Mouse (Mus musculus) left cerebral cortex, postnatal 36 days (tissue): Measurements from ENCODE around the gene Tcl1b1. TPM values are rescaled to one million over a fixed set of nuclear protein-coding genes. Genes with fewer than 3 reads are reported as not detected.
"Not testable (repeated sequence)": the region's sequence is repeated elsewhere in the genome, so short reads cannot be mapped to it uniquely, and the experiment has no call there.

Experiments used
- DNase-seq, 2 experiments: peaks; one replicate each; pipeline ENCODE4 v3.0.0; 2021 to 2022; ENCODE audit warnings: low spot score in 2 of 2, mixed read lengths in 1 of 2
- intact Hi-C: fragments of 180-260 bp; cut with DNase I; formaldehyde crosslinking; loops from one replicate; pipeline ENCODE4 v1.15.1; 2025
- total RNA-seq, 2 experiments: library from RNA; stranded (reverse); gene quantifications; 2 replicates each; pipeline ENCODE4 v1.2.3; 2021

The Tcl1b1 gene
- total RNA-seq, 2 experiments from 2014 or later = not detected

DNA sequence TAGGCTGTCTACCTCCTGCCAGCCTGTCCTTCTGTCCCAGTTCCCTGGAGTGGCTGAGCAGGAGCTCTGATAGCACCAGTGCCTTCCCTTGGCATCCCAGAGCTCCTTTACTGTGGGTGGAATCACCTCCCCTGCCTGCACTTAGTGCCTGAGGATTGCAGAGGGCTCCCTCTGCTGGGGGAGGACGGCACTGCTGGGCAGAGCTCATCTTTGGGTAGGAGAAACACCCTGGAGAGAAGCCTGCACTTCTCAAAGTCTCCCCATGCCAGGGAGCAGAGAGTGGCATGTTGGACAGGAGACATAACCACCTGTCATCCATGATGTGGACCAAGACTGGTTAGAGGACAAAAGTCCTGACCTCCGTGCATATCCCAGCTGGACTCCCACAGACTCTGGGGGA, 29.5 kb downstream of the Tcl1b1 start:
- DNase-seq, intact Hi-C loops: not testable (repeated sequence)

DNA sequence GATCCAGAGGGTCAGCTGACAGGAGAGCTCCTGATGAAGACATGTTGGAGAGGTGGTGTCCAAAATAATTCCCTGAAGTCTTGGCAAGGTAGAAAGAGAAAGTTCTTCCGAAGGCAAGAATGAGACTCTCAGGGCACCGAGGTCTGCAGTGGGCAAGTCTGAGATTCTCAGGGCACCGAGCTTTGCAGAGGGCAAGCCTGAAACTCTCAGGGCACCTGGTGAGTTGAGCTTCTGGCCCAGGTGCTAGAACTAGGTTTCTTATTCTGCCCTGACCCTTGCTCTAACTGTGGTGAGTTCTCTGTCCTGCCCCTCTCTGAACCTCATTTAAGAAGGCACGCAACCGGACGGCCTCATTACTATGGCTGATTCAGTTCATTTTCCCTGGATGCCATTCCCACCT, 31.3 kb downstream of the Tcl1b1 start, which contains the start of gene Tcl1b3:
Tcl1b3 (plus strand) TSS at position 301 of the 400 bp plus-strand sequence.
- intact Hi-C loops, DNase-seq: not testable (repeated sequence)

GRCm38 (mm10) chr12:105199684-105200497, 40.4 kb downstream of the Tcl1b1 start:
- intact Hi-C loops, DNase-seq: not testable (repeated sequence)

- intact Hi-C loops, DNase-seq: not testable (repeated sequence)
These were observed 42.2 kb downstream of the Tcl1b1 start, which contains the start of gene Tcl1b4 for GRCm38 (mm10) chr12:105201657-105202056. TSS of gene Tcl1b4 (plus strand) at chr12:105201957.

DNA sequence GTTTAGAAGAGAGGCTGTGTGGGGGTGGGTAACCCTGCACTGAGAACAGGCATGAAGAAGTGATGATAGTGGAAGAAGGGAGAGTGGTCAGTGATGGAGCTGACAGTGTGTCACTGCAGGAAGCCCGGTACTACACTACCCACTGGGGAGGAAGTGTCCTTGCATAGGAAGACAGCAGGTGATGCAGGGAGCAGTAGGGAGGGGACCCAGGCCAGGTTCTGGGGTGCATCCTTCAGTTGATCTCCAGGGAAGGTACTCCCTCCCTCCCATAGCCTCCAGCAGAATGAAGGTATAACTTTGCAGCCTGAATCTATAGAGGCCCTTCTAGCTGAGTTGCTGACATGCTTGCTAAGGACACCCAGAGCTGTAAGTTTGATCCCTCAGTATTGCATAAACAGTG, 47.6 kb downstream of the Tcl1b1 start:
- intact Hi-C loops = no loop called here
- DNase-seq = no peak

DNA sequence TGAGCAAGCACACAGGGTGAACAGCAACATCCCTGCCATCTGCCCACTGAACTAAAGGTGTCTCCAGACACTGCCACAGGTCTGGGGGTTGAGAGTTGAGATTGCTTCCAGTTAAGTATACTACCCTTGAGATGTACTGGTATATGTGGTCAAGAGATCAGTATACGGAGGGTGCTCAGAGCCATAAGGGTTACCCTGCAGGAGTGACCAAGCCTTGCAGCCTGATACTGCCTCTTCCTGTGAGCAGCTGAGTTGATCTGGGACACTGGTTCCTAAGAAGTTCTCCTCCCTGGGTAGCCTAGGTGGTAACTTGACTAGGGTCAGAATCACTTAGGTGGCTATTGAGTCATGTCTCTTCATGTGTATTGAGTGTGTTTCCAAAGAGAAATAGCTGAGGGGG, 49.0 kb downstream of the Tcl1b1 start:
- DNase-seq = no peak
- intact Hi-C loops = no loop called here

- DNase-seq = no peak
- intact Hi-C loops = no loop called here
These were observed 49.7 kb downstream of the Tcl1b1 start for GRCm38 (mm10) chr12:105209231-105209630.

Other genes starting within 250 kb of the Tcl1b1 start
- 1 to 10 TPM; 1.0 to 2.1 TPM for gene Syne3, start 149.9 kb upstream of the Tcl1b1 start, total RNA-seq
- gene Glrx5, start 127.0 kb upstream of the Tcl1b1 start, total RNA-seq = 10 to 100 TPM; 41.1 to 51.5 TPM
- not detected for gene Tcl1b2, start 13.7 kb upstream of the Tcl1b1 start, total RNA-seq
- gene Tcl1b5, start 16.7 kb downstream of the Tcl1b1 start, total RNA-seq = not detected
- not detected for gene Tcl1b3, start 31.4 kb downstream of the Tcl1b1 start, total RNA-seq
- not detected for gene Tcl1b4, start 42.3 kb downstream of the Tcl1b1 start, total RNA-seq
- not detected for gene Tcl1, start 63.1 kb downstream of the Tcl1b1 start, total RNA-seq
- gene Tunar, start 174.2 kb downstream of the Tcl1b1 start, total RNA-seq = 10 to 100 TPM in 1 of 2 experiments, 1 to 10 TPM in 1; 7.1 to 12.7 TPM